Comparison of ENCODE assay signal across 18 mouse cellular contexts in the genomic region with DNA sequence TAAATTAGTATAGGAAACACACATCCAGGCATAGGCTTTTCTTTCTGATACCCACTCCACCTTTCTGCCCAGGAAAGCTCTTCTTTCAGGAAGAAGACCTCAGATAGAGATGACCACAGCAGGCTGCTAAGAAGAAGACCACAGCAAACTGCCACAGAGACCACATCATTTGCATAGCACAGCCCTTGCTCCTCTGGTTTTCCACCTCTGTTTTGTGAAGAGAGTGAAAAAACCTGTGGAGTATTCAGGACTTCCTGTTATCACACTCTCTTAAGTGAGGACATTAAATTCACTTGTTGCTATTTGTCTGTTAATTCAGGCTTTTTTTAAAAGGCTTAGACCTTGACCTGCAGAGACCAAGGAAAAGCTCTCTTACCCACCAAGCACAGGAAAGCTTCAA.
"Had no signal": no experiment of that assay in that cellular context is flagged by ENCODE, and none has a peak within 500 bp of the region (broad histone marks: within the 10 kb centered on the region; RNA-seq: fewer than 3 reads in every experiment).

No protein-coding gene starts in this region.

- H3K4me3 ChIP-seq: limb, embryonic 10.5 days; limb, embryonic 13.5 days; liver, embryonic 13.5 days; midbrain, embryonic 12.5 days; myocyte; neural tube, embryonic 13.5 days; stomach, embryonic 15.5 days had no signal

- DNase-seq: kidney, adult 18-20 months; kidney, adult 9 months; kidney, postnatal 14 days; kidney, postnatal 4 days; liver, embryonic 13.5 days; lung, embryonic 14.5 days; lung, postnatal 36 days; right cerebral cortex, postnatal 4 days; thymus, postnatal 25 days had no signal

- H3K4me1 ChIP-seq: liver, embryonic 13.5 days; stomach, embryonic 15.5 days had no signal

- H3K27me3 ChIP-seq: limb, embryonic 13.5 days; liver, embryonic 13.5 days; midbrain, embryonic 12.5 days; neural tube, embryonic 13.5 days; stomach, embryonic 15.5 days had no signal

- H3K9me3 ChIP-seq: limb, embryonic 10.5 days; limb, embryonic 13.5 days; liver, embryonic 13.5 days; midbrain, embryonic 12.5 days; neural tube, embryonic 13.5 days; stomach, embryonic 15.5 days had no signal

- H3K4me2 ChIP-seq: limb, embryonic 13.5 days; liver, embryonic 13.5 days; lung, embryonic 14.5 days; midbrain, embryonic 12.5 days; neural tube, embryonic 13.5 days; stomach, embryonic 15.5 days had no signal

- H3K36me3 ChIP-seq: limb, embryonic 10.5 days; limb, embryonic 13.5 days; liver, embryonic 13.5 days; midbrain, embryonic 12.5 days; neural tube, embryonic 13.5 days; stomach, embryonic 15.5 days had no signal

- ATAC-seq: intestine, embryonic 16.5 days; lung, postnatal 0 days; midbrain, embryonic 16.5 days had no signal

- H3K27ac ChIP-seq: limb, embryonic 10.5 days; limb, embryonic 13.5 days; liver, embryonic 13.5 days; midbrain, embryonic 12.5 days; neural tube, embryonic 13.5 days; stomach, embryonic 15.5 days had no signal

- H3K9ac ChIP-seq: limb, embryonic 13.5 days; liver, embryonic 13.5 days; lung, embryonic 14.5 days; midbrain, embryonic 12.5 days; neural tube, embryonic 13.5 days; stomach, embryonic 15.5 days had no signal
